Mouse (Mus musculus) liver, postnatal 0 days (tissue): Measurements from ENCODE around the gene Upk1a. TPM values are rescaled to one million over a fixed set of nuclear protein-coding genes. Genes with fewer than 3 reads are reported as not detected.

Experiments used
- ATAC-seq: fragments of 200-750 bp; cut with Nextera tagmentation; 2 replicates; pipeline ENCODE4 v1.8.0; 2017; ENCODE audit warnings: mild to moderate bottlenecking, moderate library complexity
- DNase-seq: peaks from one replicate; pipeline ENCODE4 v3.0.0-alpha.2; 2016
- H3K27ac ChIP-seq: fragments of 300-500 bp; sonication (generic); 2 replicates; pipeline ENCODE4 v1.5.1; 2014; ENCODE audit warnings: antibody characterized with exemption, moderate library complexity, mild to moderate bottlenecking, low read depth
- H3K27me3 ChIP-seq: fragments of 300-500 bp; sonication (generic); 2 replicates; pipeline ENCODE4 v1.6.1; 2014; ENCODE audit warnings: low read length, control low read depth, mixed read lengths; ENCODE audit not compliant: insufficient read depth
- H3K36me3 ChIP-seq: fragments of 300-500 bp; sonication (generic); replicated peaks from 2 replicates; pipeline ENCODE4 v1.6.1; 2014; ENCODE audit warnings: mild to moderate bottlenecking, control low read depth, low read length, moderate library complexity, mixed read lengths; ENCODE audit not compliant: insufficient read depth
- H3K4me1 ChIP-seq: fragments of 300-500 bp; sonication (generic); 2 replicates; pipeline ENCODE4 v1.6.1; 2014; ENCODE audit warnings: antibody characterized with exemption, mild to moderate bottlenecking, control low read depth; ENCODE audit not compliant: insufficient read depth
- H3K4me2 ChIP-seq: fragments of 300-500 bp; sonication (generic); 2 replicates; pipeline ENCODE4 v1.6.1; 2014; ENCODE audit warnings: low read depth, mild to moderate bottlenecking, low read length, moderate library complexity, mixed read lengths
- H3K4me3 ChIP-seq: fragments of 300-500 bp; sonication (generic); 2 replicates; pipeline ENCODE4 v1.5.1; 2014; ENCODE audit warnings: low read depth, low read length
- H3K9ac ChIP-seq: fragments of 300-500 bp; sonication (generic); replicated peaks from 2 replicates; pipeline ENCODE4 v1.6.1; 2014; ENCODE audit warnings: mild to moderate bottlenecking, moderate library complexity
- H3K9me3 ChIP-seq: fragments of 300-500 bp; sonication (generic); 2 replicates; pipeline ENCODE4 v1.6.1; 2016; ENCODE audit warnings: mild to moderate bottlenecking, control low read depth, low read length, mixed read lengths
- CTCF ChIP-seq: sonication (generic); IDR thresholded peaks from 2 replicates; pipeline ENCODE4 v1.5.1; 2016; ENCODE audit warnings: antibody characterized with exemption, low read depth
- EP300 ChIP-seq: IDR thresholded peaks from 2 replicates; pipeline ENCODE4 v1.6.1; 2016; ENCODE audit warnings: antibody characterized with exemption, low read depth, mild to moderate bottlenecking
- WGBS: fragments of 180-500 bp; shearing (Covaris S2); extraction: QIAGEN DNeasy Blood & Tissue Kit; methylation state at CpG from one replicate; pipeline ENCODE4 v1.1.7; 2014; ENCODE audit not compliant: insufficient replicate concordance; 5-methylcytosine and 5-hydroxymethylcytosine counted together
- polyA plus RNA-seq: library from polyadenylated mRNA; unstranded; fragments of >200 nt; fragmentation: Nextera tagmentation; extraction: Ambion mirVana; gene quantifications from 2 replicates; pipeline ENCODE4 v1.2.1, GENCODE M21; 2015

Gene Upk1a
- polyA plus RNA-seq, 1 experiment from 2014 or later, result 0.07 TPM

DNA sequence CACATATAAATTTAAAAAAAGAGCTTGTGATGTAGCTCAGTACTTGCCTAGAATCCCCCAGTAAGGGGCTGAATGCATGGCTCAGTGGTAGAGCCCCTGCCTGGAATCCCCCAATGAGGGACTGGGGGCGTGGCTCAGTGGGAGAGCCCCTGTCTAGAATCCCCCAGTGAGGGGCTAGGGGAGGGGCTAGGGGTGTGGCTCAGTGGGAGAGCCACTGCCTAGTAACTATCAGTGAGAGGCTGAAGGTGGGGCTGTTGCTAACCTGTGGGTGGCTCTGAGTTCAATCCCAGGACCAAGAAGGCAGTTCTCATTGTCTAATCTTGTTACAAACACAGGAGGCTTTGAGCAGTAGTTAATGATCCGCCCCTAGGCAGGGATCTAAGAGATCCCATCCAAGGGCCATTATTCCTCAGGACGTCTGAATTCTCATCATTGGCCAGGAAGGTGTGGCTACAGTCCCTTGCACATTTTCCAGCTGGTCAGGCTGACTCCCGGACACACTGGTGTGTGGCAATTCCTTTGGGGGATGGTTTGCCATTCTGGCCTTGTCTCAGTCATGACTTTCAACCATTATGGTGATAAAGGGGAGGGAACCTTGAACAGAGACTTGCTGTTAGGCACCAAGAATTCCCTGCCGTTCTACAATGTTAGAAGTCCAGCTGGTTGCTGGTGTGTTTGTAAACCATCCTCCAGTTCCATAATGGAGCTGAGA is 2.6 kb upstream of the Upk1a start:
- DNase-seq, result peak; percentile 27
- no peak overlapping the region for H3K4me2 ChIP-seq
- H3K9me3 ChIP-seq, result no peaks in the 10 kb centered on the region
- ATAC-seq, result 0 out of 2 replicates have a peak, but pooled peaks have one; percentile 19
- H3K4me3 ChIP-seq, result no peak overlapping the region
- 0 out of 2 replicates have a peak, but pooled peaks cover 2% of the 10 kb centered on the region for H3K4me1 ChIP-seq
- H3K36me3 ChIP-seq, result peaks cover 30% of the 10 kb centered on the region
- no peak for TF ChIP-seq EP300
- no peak for TF ChIP-seq CTCF
- no peak overlapping the region for H3K27ac ChIP-seq
- H3K9ac ChIP-seq, result no peak overlapping the region
- no peaks in the 10 kb centered on the region for H3K27me3 ChIP-seq
- WGBS, result 58% methylated on average over 5 of the region's 5 CpGs

- H3K27ac ChIP-seq, result no peak overlapping the region
- no peak overlapping the region for H3K4me3 ChIP-seq
- ATAC-seq (peak; percentile 44), DNase-seq (no peak)
- TF ChIP-seq CTCF (peak; percentile 54), EP300 (no peak)
- WGBS, result 43% methylated on average over 2 of the region's 2 CpGs
- peaks cover 28% of the 10 kb centered on the region for H3K36me3 ChIP-seq
- H3K4me2 ChIP-seq, result no peak overlapping the region
- no peaks in the 10 kb centered on the region for H3K27me3 ChIP-seq
- no peaks in the 10 kb centered on the region for H3K9me3 ChIP-seq
- 0 out of 2 replicates have a peak, but pooled peaks cover 2% of the 10 kb centered on the region for H3K4me1 ChIP-seq
- no peak overlapping the region for H3K9ac ChIP-seq
These were observed 1.8 kb upstream of the Upk1a start for GRCm38 (mm10) chr7:30614454-30614853.

DNA sequence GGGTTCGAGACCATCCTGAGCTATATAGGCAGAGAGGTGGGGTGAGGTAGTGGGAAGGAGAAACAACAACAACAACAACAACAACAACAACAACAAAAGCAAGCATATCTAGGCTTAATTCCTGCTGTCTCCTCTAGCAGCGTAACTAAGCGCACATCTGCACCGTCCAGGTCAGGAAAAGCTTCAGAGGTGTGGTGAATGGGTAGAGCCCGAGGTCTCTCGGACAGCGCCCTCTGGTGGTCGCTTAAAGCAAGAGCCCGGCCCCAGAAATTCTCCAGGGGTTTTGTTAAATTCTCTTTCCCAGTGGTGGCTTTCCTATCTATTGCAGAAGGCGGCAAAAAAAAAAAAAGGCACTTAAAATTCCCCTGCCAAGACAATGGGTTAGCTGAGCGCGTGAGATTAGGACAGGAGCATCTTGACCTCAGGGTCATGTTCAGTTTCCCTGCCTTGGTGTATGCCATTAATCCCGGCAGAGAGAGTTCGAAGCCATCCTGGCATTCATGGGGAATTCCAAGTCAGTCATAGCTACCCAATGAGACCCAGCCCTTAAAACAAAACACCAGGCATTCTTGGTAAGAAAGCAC is 974 bp upstream of the Upk1a start:
- DNase-seq (peak; percentile 79), ATAC-seq (peak; percentile 58; the same call in 1 of the 2 replicates)
- 18% methylated on average over 14 of the region's 14 CpGs for whole genome bisulfite sequencing
- Histone ChIP-seq H3K36me3 (peaks cover 20% of the 10 kb centered on the region), H3K9ac (no peak overlapping the region), H3K4me1 (0 out of 2 replicates have a peak, but pooled peaks cover 2% of the 10 kb centered on the region), H3K27me3 (no peaks in the 10 kb centered on the region), H3K9me3 (no peaks in the 10 kb centered on the region), H3K4me3 (no peak overlapping the region), H3K4me2 (no peak overlapping the region), H3K27ac (no peak overlapping the region)
- TF ChIP-seq CTCF (peak; percentile 73), EP300 (no peak)

DNA sequence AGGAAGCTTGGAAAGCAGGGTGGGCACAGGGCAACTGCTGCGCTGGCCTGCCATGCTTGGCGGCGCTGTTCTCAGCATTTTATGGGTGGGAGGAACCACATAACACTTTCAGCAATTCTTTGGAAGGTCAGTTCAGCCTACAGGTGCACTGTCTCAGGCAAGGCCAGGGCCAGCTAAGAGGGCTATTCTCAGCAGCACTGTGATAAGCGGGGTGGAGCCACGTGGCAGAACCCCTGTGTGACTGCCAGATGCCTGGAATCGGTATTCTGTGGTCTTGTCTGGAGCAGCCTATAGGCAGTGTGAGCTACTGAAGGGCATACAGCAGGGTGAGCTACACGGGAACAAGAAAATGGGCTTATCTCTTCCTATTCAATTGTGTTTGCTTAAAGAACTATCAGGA is 2.6 kb downstream of the Upk1a start:
- no peak overlapping the region for H3K4me3 ChIP-seq
- H3K27me3 ChIP-seq, result no peaks in the 10 kb centered on the region
- ATAC-seq, result no peak
- no peak for DNase-seq
- H3K4me2 ChIP-seq, result no peak overlapping the region
- H3K36me3 ChIP-seq, result no peaks in the 10 kb centered on the region
- no peak overlapping the region for H3K27ac ChIP-seq
- 0 out of 2 replicates have a peak, but pooled peaks cover 2% of the 10 kb centered on the region for H3K4me1 ChIP-seq
- no peak overlapping the region for H3K9ac ChIP-seq
- TF ChIP-seq CTCF, result 0 out of 2 replicates have a peak, but pooled peaks have one; percentile 3
- no peak for TF ChIP-seq EP300
- WGBS, result 47% methylated on average over 7 of the region's 7 CpGs
- no peaks in the 10 kb centered on the region for H3K9me3 ChIP-seq

DNA sequence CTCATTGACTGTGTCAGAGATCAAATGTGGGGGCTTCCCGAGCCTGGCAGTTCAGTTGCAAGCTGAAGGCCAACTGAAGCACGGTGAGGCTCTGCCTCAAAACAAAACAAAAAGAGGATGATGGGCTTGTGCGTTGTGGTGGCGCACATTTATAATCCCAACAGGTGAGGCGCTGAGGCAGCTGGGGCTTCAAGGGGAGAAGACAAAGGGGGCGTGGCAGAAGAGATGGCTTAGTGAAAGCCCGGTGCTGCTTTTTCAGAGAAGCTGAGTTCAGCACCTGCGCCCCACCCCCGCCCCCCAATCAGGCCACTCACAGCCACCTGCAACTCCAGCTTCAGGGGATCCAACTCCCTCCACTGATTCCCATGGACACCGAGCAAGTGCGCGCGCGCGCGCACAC is 4.2 kb downstream of the Upk1a start:
- Histone ChIP-seq H3K27me3 (no peaks in the 10 kb centered on the region), H3K9ac (no peak overlapping the region), H3K9me3 (no peaks in the 10 kb centered on the region), H3K4me2 (no peak overlapping the region), H3K4me3 (no peak overlapping the region), H3K27ac (no peak overlapping the region), H3K36me3 (no peaks in the 10 kb centered on the region), H3K4me1 (no peaks in the 10 kb centered on the region)
- TF ChIP-seq CTCF, result no peak
- TF ChIP-seq EP300, result no peak
- whole genome bisulfite sequencing, result 56% methylated on average over 16 of the region's 16 CpGs
- ATAC-seq, result no peak
- DNase-seq, result no peak

DNA sequence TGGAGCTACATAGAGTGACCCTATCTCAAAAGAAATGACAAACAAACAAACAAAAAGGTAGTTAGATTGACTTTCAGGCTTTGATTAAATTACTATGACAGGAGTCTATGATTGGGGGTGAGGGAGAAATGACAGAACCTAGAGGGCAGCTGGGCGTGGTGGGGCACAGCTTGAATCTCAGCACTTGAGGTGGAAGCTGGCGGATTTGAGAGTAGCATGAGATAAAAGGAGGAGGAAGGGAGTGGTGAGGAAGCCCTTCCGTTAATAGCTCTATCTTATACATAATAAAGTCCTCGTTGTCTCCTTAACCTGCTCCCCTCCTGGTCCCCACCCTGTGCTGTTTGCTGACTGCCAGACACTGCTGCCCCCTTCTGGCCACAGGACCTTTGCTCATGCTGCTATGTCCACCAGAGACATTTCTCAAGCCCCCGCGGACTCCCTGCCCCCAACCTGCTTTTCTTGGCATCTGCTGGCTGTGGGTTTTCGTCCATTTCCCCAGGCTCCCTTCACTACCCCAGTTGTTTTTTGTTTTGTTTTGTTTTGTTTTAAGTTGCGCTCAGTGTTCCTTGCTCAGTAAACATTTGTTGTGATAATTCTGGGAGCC is 4.8 kb downstream of the Upk1a start:
- no peak overlapping the region for H3K4me2 ChIP-seq
- DNase-seq, result peak; percentile 77
- no peak overlapping the region for H3K4me3 ChIP-seq
- H3K4me1 ChIP-seq, result no peaks in the 10 kb centered on the region
- H3K9me3 ChIP-seq, result no peaks in the 10 kb centered on the region
- no peak overlapping the region for H3K27ac ChIP-seq
- peak; percentile 49; the same call in 1 of the 2 replicates for ATAC-seq
- WGBS, result 20% methylated on average over 8 of the region's 8 CpGs
- no peak for TF ChIP-seq EP300
- TF ChIP-seq CTCF, result peak; percentile 82
- no peak overlapping the region for H3K9ac ChIP-seq
- H3K27me3 ChIP-seq, result no peaks in the 10 kb centered on the region
- no peaks in the 10 kb centered on the region for H3K36me3 ChIP-seq
